Mouse (Mus musculus) telencephalon, adult 2 months (tissue): ENCODE measurements around the gene Mbip.
A peak's percentile ranks its signal among the peaks of the same experiment; 100 is the strongest.

ENCODE experiments used
- DNase-seq: peaks from one replicate; pipeline ENCODE4 v3.0.0-alpha.2; 2011; ENCODE audit warnings: low read depth, low spot score

Mbip gene

GRCm38 (mm10) chr12:56345367-56346089, at the start of gene Mbip:
Gene Mbip (minus strand): TSS chr12:56345894.
- peak; percentile 98 for DNase-seq

DNA sequence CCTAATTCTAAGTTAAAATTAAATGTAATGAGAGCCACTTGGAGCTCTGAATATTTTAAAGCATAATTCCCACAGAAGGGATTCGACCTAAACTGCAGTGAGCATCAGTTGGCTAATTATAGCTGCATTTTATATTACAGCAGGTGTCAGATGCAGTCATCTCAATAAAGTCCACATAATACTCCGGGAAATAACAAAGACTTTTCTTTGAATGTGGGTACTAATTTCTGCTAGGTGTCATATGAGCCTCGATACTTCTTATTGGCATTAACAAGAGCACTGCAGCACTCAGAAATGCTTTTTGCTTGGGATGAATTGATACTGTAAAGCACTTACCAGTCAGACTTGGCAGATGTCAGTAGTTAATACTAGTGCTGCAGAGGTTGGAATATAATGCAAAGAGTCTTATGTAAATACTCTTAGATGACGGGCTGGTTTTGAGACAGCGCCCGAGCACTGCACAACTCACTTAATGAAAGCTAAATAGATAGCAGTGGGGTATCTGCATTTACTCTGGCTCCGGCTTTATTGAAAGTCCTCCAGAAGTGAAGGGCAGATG, 42.0 kb upstream of the Mbip start:
- DNase-seq = no peak

DNA sequence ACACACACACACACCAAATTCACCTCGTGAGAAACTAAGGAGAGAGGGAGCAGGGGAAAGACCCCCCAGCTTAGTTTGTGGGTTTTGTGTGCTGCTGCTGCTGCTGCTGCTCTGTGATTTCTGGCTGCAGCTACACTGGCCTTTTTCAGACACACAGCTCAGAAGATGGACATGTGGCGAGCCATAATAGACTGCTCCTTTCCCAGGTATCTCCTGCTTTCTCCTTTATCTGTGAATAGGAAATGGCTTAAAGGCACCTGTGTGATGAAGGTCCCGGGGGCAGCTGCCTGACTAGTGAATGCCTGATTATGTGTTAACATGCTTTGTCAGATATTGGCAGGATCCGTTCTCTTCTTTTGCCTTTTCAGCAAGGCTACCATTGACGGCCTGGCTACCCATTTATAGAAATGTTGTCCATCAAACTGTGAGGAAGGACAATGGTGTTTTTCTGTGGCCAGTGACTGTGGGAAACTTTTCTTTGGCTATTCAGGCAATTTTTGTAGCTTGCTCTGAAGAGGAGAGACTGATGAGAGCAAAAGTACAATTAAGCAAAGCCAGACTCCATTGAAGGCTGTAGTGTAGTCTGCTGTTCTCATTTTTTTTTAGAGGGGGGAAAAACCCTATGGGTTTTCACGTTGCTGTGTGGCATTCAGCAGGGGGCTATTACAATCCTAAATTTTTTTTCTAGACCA, 41.4 kb upstream of the Mbip start:
- DNase-seq = no peak

DNA sequence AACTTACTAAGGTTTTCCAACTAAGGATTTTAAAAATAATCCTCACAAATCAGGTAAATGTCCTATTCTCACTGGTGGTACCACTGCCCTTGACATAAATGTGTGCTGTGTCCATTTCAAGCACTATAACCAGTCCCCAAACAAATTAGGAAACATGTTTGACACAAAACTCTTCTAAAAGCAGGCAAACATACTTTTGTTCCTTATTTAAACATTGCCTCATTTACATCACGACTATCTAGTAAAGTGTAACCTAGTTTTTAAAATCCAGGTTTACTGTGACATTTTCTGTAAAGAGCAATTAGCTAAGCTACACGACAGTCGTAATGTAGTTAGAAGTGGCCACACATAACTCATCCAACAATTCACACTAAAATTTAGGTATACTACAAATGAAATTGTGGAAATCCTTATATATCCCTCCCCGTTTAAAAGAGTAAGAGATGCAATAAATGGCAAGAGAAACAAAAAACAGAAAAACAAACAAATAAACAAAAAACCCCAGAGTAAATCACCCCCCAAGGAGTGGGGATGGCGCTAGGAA, 851 bp downstream of the Mbip start:
- no peak for DNase-seq

DNA sequence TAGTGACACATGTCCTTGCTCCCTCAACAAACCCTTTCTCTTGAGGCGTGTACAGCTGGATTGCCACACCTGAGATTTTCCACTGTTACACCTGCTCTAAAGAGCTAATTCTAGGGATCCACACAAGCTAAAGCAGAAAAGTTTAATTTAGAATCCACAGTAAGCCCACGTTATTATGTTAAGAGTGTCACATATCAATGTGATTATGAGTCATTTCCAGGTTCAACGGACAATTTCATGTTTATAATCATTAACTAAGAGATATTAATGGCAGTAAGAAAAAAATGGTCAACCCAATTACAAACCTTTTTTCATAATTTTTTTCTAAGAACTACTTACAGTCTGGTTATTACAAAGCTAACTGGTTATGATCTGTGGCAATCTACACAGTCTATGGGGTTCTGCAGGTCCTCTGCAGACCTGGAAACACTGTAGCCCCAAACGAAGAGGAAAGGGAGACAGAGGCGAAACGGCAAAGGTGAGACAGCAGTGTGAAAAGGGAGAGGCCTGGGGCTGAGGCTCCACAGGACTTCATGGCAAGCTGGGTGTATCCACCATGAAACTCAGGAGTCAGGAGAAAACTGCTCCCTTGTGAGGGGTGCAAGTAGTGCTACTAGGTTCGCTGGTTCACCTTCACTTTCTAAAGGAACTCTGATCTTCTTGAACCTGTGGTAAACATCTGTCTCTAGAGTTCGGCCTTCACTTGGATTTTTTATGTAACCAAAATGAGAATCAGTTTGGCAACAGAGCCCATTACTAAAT, 6.2 kb downstream of the Mbip start:
- DNase-seq = no peak

DNA sequence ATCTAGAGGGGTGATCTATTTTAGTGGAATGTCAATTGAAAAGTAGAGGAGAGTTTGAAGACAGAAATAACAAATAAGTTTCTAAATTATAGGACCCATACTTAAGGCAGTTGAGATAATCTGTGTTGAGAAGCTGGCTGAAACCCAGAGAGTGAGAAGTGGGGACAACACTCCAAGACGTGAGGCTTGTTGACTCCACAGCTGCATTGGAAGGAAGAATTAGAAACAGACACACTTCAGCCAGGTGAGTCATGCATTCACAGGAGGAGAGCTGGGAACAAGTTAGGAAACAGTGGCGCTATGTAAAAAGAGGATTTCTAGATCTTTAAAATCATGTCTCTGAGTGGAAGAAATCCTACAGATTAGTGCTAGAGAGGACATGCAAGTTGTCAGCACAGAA, 12.2 kb downstream of the Mbip start:
- no peak for DNase-seq

- no peak for DNase-seq
These were observed 13.2 kb downstream of the Mbip start for GRCm38 (mm10) chr12:56332475-56332874.

DNA sequence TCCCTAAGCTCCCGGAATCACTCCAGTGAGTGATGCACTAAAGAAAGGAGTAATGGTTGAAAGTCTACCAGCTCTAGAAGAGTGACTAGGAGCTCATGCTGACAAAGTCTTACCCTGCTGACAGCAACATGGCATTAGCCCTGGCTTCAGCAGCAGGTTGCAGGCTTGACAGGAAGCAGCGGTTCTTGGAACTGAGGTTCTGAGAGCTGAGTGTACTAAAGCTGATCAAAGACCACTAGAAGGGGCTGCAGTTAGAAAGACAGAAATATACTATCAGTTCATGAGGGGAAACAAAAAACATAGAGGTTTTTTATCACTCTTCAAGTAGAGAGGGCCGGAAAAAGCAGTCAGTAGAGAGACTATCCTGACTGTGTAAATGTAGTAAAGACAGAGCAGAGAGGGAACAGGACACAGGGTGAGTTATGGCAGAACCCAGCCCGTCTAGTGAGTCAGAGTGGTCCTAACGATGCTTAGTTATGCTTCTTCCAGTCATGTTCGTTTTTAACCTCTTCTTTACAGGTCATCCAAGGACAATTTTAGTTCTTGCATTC, 18.2 kb downstream of the Mbip start:
- no peak for DNase-seq

DNA sequence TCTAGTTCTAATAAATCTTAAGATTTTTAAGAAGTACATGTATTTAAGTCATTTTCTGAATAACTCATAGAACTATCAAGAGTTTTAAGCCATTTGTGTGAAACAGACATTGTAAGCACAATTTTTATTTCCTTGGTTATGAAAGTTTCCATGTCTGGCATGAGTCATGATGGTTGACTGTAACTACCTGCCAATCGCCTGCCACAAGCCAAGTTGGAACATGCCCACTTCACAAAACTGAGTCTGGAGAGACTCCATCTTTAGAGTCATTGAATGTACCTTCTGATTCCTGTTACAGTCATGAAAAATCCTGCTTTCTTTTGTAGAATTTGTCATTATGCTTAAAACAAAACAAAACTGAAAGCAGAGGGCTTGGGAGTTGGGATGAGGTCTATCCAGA, 19.8 kb downstream of the Mbip start:
- no peak for DNase-seq

DNA sequence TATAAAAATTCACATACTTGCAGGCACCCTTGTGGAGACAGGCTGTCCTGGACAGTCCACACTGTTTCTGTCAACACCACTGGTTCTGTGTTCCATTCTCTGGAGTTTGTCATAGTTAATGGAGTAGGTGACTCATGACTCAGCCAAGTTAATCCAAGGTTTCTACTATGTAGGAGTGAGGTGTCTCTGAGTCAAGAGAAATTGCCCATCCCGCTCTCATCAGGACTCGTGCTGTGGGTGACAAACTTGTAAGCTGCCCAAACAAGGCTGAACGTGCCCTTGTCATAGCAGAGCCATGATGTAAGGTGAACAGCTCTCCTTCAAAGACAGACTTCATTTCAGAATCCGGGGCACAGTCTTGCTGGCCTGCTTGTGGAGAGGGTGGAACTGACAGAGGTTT, 26.8 kb downstream of the Mbip start:
- DNase-seq = no peak

- DNase-seq = no peak
These were observed 27.6 kb downstream of the Mbip start for GRCm38 (mm10) chr12:56318059-56318458.

DNA sequence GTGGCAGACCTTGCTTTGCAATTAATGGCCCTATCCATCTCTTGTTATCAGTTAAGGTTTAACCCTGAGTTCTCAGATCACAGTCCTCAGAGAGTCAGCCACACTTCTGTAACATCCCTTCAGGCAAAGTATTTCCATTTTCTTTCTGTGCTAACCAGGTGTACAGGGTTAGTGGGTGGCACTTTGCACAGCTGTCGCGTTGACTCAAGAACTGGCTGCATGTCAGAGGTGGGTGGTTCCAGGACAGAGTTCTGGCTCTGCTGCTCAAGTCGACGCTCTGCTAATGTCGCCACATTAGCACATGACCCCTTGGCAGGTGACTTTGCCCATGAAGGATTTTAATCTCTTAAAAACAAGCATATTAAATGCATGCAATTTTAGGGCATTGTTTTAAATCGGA, 39.9 kb downstream of the Mbip start:
- no peak for DNase-seq

- no peak for DNase-seq
These were observed 43.2 kb downstream of the Mbip start for GRCm38 (mm10) chr12:56302321-56303017.

DNA sequence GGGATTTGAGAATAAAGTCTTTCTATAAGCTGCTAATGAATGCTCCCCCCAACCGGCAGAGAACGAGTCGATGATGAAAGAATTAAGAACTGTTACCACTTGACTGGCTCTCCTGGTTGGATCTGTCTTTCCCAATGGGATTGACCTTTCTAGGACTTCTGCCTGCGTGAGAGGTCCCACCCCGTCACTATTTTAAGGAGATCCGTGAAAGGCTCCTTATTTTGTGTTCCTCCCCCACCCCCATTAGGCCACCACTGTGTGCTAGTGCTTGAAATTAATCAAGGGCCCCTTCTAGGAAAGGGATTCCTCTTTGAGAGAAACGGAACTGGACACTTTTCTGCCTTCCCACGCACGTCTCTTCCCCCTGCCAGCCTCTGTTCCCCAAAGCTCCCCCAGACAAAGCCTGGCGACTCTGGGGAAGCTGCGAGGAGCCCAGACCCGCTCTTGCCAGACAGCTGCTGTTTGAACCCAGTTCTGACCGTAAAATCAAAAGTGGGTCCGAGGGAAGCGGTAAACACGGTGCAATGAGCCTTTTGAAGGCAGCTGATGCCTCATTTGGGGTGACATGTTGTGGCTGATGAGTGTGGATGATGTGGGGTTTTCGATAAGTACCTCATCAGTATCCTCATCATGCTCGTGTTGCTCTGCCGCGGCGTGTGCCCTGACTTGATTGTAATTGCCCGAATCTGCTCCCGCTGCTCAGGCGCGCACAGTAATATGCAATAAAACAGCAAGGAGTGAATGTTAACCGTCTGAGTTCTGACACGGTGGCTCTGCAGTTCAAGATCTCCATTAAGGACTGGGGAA, 44.0 kb downstream of the Mbip start:
- no peak for DNase-seq

DNA sequence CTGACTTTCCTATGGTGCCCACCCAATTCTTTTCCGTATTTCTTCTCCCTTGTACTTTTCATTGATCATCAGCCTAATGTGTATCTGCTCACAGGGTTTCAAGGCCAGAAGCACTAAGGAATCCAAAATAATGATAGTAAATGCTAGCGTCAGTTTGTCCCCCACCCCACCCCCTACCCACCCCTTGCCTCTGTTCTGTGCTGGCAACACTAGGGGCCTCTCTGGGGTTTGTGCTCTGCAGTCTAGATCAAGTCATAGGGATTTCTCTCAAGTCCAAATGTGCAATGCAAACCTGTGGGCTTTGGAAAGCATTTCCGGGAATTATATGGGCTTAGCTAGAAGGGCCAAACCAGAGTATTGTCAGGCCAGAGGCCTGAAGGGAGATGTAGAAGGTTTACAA, 46.1 kb downstream of the Mbip start:
- no peak for DNase-seq

DNA sequence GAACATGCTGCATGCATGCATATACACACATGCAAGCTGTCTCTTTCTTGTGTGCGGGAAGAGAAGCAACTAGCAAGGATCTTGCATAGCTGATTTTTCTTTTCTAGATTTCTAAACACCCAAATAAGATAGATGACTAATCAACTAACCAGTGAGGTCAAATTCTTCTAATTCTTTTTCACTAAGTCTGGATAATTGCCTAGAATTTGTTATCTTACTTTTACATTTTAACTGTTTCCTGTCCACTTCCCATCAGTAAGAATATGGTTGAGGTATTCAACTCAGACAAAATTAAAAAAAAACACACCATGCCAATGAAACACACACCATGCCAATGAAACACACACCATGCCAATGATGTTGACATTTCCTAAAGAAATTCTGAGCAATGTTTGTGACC, 46.8 kb downstream of the Mbip start:
- no peak for DNase-seq

- no peak for DNase-seq
These were observed 47.5 kb downstream of the Mbip start for GRCm38 (mm10) chr12:56297921-56298830.

DNA sequence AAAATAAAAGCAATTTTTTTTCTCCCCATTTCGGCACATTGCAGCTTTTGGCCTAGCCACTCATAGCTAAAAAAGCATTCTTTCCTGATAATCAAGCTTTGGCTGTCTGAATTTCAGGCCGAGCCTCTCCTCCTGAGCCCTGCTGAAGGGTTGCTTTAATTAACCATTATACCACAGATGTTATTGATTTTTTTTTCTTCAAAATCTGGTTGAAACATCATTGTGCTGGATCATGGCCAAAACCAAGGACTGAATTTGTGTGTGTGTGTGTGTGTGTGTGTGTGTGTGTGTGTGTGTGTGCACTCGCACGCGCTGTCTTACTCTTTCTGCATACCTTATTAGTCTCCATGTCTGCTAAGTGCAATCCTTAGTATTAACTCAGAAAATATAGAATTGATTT, 48.6 kb downstream of the Mbip start:
- DNase-seq = no peak

- no peak for DNase-seq
These were observed 49.2 kb downstream of the Mbip start for GRCm38 (mm10) chr12:56296524-56296923.
